Mouse (Mus musculus) CD4-positive naive resting alpha-beta T cell, adult 76 days (primary cell): ENCODE results near the gene Slc6a11. TPM values are rescaled to one million over a fixed set of nuclear protein-coding genes. Genes with fewer than 3 reads are reported as not detected.

ENCODE experiments used
- total RNA-seq: library from RNA; stranded (reverse); gene quantifications from one replicate; pipeline ENCODE4 v1.2.4, GENCODE M21; 2023

Gene Slc6a11
- not detected for total RNA-seq

GRCm38 (mm10) chr6:114131122-114131872, at the start of gene Slc6a11:
Slc6a11 (plus strand) TSS chr6:114131241.

DNA sequence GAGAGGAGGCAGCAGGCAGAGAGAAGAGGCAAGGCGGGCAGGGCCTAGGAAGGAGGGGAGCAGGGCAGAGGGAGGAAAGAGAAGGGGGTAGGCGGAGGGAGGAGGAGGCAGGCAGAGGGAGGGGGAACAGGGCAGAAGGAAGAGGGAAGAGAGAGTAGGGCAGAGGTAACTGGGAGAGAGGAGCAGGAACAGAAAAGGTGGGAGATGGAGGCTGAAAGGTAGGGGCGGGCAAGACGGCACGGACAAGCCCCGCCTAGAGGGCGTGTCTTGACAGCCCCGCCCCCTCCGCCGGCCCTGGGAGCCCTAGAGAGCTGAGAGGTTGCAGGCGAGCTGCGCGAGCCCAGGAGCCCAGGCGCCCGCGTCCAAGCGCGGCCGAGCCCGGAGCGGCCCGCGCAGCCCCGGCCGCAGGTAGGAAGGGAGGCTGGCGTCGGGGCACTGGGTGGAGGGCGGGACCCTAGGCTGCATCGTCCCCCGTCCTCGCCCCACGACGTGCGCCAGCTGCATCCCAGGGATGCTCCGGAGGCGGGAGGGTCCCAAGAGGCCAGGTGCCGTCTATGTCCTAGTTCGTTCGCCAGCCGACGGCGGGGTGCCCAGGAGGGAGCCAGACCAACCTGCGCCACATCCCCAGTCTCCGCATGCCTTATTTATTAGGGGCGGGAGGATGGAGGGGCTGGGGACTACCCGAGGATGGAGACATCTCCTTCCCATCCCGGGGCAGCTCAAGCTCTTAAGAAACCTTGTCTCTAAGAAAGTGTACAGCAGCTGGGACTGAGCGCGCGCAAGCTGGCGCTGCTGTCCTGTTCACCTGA, 151.6 kb downstream of the Slc6a11 start, which contains the start of gene Slc6a1:
Gene Slc6a1 (plus strand): TSS at position 167 of the 809 bp plus-strand sequence.

Other genes starting within 250 kb of the Slc6a11 start
- not detected for gene Atp2b2, start 88.6 kb upstream of the Slc6a11 start, total RNA-seq
- gene Slc6a1, start 151.4 kb downstream of the Slc6a11 start, total RNA-seq = not detected